8 mouse cellular contexts compared by ENCODE assay signal in genomic region chr3:51652292-51652691, GRCm38 (mm10). TPM values are rescaled to one million over a fixed set of nuclear protein-coding genes. Genes with fewer than 3 reads are reported as not detected.
DNase-seq lines count a peak whose midpoint lies in the region; ATAC-seq and TF ChIP-seq lines count a peak whose summit lies in the region.

No protein-coding gene starts in this region.

- no peaks in the 10 kb centered on the region for H3K9me3 ChIP-seq in embryonic facial prominence, embryonic 11.5 days (replicated peaks; ENCODE audit: control insufficient read depth, low read length)
- no peaks in the 10 kb centered on the region for H3K9me3 ChIP-seq in limb, embryonic 11.5 days (ENCODE audit: control insufficient read depth, low read length)
- H3K9me3 ChIP-seq in midbrain, embryonic 13.5 days = no peaks in the 10 kb centered on the region

- H3K27ac ChIP-seq in embryonic facial prominence, embryonic 11.5 days (replicated peaks; ENCODE audit: low read depth, low read length) = peak overlapping the region; percentile 28; the same call in 1 of the 2 replicates
- peak overlapping the region; percentile 72 for H3K27ac ChIP-seq in limb, embryonic 11.5 days (replicated peaks; ENCODE audit: low read depth, low read length)
- no peak overlapping the region for H3K27ac ChIP-seq in midbrain, embryonic 13.5 days
- H3K27ac ChIP-seq in small intestine, adult 2 months (ENCODE audit: insufficient read depth, low read depth, low read length) = peak overlapping the region; percentile 52

- no peaks in the 10 kb centered on the region for H3K36me3 ChIP-seq in embryonic facial prominence, embryonic 11.5 days (replicated peaks; ENCODE audit: control insufficient read depth, insufficient read depth, low read depth, low read length)
- H3K36me3 ChIP-seq in limb, embryonic 11.5 days (ENCODE audit: control insufficient read depth, insufficient read depth, low read length) = no peaks in the 10 kb centered on the region
- no peaks in the 10 kb centered on the region for H3K36me3 ChIP-seq in midbrain, embryonic 13.5 days
- H3K36me3 ChIP-seq in small intestine, adult 2 months (ENCODE audit: control insufficient read depth, insufficient read depth, low read length) = no peaks in the 10 kb centered on the region

- peak overlapping the region; percentile 44 for H3K4me2 ChIP-seq in embryonic facial prominence, embryonic 11.5 days (ENCODE audit: low read depth, low read length)
- peak overlapping the region; percentile 26 for H3K4me2 ChIP-seq in limb, embryonic 11.5 days (ENCODE audit: low read depth, severe bottlenecking)
- peak overlapping the region; percentile 36 for H3K4me2 ChIP-seq in midbrain, embryonic 13.5 days (replicated peaks)

- no peak overlapping the region for H3K4me3 ChIP-seq in embryonic facial prominence, embryonic 11.5 days (ENCODE audit: low read depth, low read length)
- peak overlapping the region; percentile 12; the same call in 1 of the 2 replicates for H3K4me3 ChIP-seq in limb, embryonic 11.5 days (ENCODE audit: low read depth, low read length)
- no peak overlapping the region for H3K4me3 ChIP-seq in midbrain, embryonic 13.5 days (replicated peaks)
- H3K4me3 ChIP-seq in small intestine, adult 2 months (ENCODE audit: low read depth, low read length) = peak overlapping the region; percentile 17; the same call in 1 of the 2 replicates

- 3% methylated on average over 9 of the region's 9 CpGs for WGBS in embryonic facial prominence, embryonic 11.5 days
- WGBS in limb, embryonic 11.5 days = 3% methylated on average over 9 of the region's 9 CpGs
- 2% methylated on average over 9 of the region's 9 CpGs for WGBS in midbrain, embryonic 13.5 days
- 2% methylated on average over 9 of the region's 9 CpGs for WGBS in small intestine, adult 2 months

- TF ChIP-seq POLR2A in small intestine, adult 2 months (IDR thresholded peaks at IDR 0.05; ENCODE audit: low read depth, low read length) = no peak

- no peaks in the 10 kb centered on the region; the same call in 1 of the 2 replicates for H3K4me1 ChIP-seq in embryonic facial prominence, embryonic 11.5 days (ENCODE audit: control insufficient read depth, insufficient read depth, low read length)
- peaks cover 10% of the 10 kb centered on the region; the same call in 1 of the 2 replicates for H3K4me1 ChIP-seq in limb, embryonic 11.5 days (ENCODE audit: control insufficient read depth, insufficient read depth, low read length)
- peaks cover 18% of the 10 kb centered on the region for H3K4me1 ChIP-seq in midbrain, embryonic 13.5 days (replicated peaks)
- H3K4me1 ChIP-seq in small intestine, adult 2 months (ENCODE audit: control insufficient read depth, insufficient read depth, insufficient read length, low read length) = peaks cover 20% of the 10 kb centered on the region; the same call in 1 of the 2 replicates

- H3K9ac ChIP-seq in embryonic facial prominence, embryonic 11.5 days (replicated peaks; ENCODE audit: low read length) = peak overlapping the region; percentile 39; the same call in 1 of the 2 replicates
- peak overlapping the region; percentile 49; the same call in 1 of the 2 replicates for H3K9ac ChIP-seq in limb, embryonic 11.5 days (ENCODE audit: low read length)
- H3K9ac ChIP-seq in midbrain, embryonic 13.5 days (replicated peaks) = 0 out of 2 replicates have a peak overlapping the region, but pooled peaks have one; percentile 19

- no peaks in the 10 kb centered on the region for H3K27me3 ChIP-seq in embryonic facial prominence, embryonic 11.5 days (ENCODE audit: control insufficient read depth, insufficient read depth, low read length)
- H3K27me3 ChIP-seq in limb, embryonic 11.5 days (ENCODE audit: control insufficient read depth, insufficient read depth, low read length) = no peaks in the 10 kb centered on the region
- H3K27me3 ChIP-seq in midbrain, embryonic 13.5 days = no peaks in the 10 kb centered on the region
- no peaks in the 10 kb centered on the region for H3K27me3 ChIP-seq in small intestine, adult 2 months (ENCODE audit: control insufficient read depth, insufficient read depth, low read length)

- peak; percentile 54; the same call in 1 of the 2 replicates for ATAC-seq in embryonic facial prominence, embryonic 11.5 days (replicated peaks; ENCODE audit: insufficient number of reproducible peaks, low FRiP score, low TSS enrichment, low read depth)
- ATAC-seq in limb, embryonic 11.5 days (ENCODE audit: insufficient number of reproducible peaks, low FRiP score, low TSS enrichment, low read depth) = peak; percentile 74
- peak; percentile 53; the same call in 1 of the 2 replicates for ATAC-seq in midbrain, embryonic 13.5 days

- TF ChIP-seq CTCF in small intestine, adult 2 months (IDR thresholded peaks at IDR 0.05; ENCODE audit: extremely low read depth, insufficient read length, insufficient replicate concordance, low read depth, low read length) = peak; percentile 86; the same call in 1 of the 2 replicates

- peak; percentile 39 for DNase-seq in urinary bladder, postnatal 10 days (ENCODE audit: low spot score)
- DNase-seq in urinary bladder, adult 2 months (ENCODE audit: low spot score) = no peak
- DNase-seq in embryonic facial prominence, embryonic 11.5 days (ENCODE audit: low spot score) = peak; percentile 93
- peak; percentile 96 for DNase-seq in heart, adult 11 months
- peak; percentile 71 for DNase-seq in kidney, adult 11 months
- DNase-seq in limb, embryonic 11.5 days (ENCODE audit: low spot score) = peak; percentile 91

RNA-seq across cellular contexts. Expression of gene Mgst2, which starts 7.9 kb away (rescaled TPM):
- polyA plus RNA-seq in urinary bladder, adult 2 months (2012; rRNA removed) = 16.9 and 32.1 TPM in 2 replicates
- 0.81 and 0.90 TPM in 2 replicates for polyA plus RNA-seq in embryonic facial prominence, embryonic 11.5 days (2014; fragmentation: Nextera tagmentation; extraction: Ambion mirVana)
- 0.64 and 0.77 TPM in 2 replicates for polyA plus RNA-seq in limb, embryonic 11.5 days (2014; fragmentation: Nextera tagmentation; extraction: Ambion mirVana)
- polyA plus RNA-seq in midbrain, embryonic 13.5 days (2015; fragmentation: Nextera tagmentation; extraction: Ambion mirVana) = 0.44 and 1.1 TPM in 2 replicates
- 12.4 and 19.1 TPM in 2 replicates for polyA plus RNA-seq in small intestine, adult 2 months (2012; rRNA removed)

Comparison
In these comparisons a context has a peak if more than half of its experiments do, and no peak if none do; other contexts are left out.
1. H3K4me3 ChIP-seq: peak in limb, embryonic 11.5 days (single experiment) and small intestine, adult 2 months (single experiment); none in embryonic facial prominence, embryonic 11.5 days (single experiment) and midbrain, embryonic 13.5 days (single experiment).
2. Peak in every context shown above with its lines, with median percentiles within 50 percentile points of each other: ATAC-seq, H3K4me2 ChIP-seq and H3K9ac ChIP-seq.